Mouse (Mus musculus) frontal cortex, postnatal 25 days (tissue): ENCODE data around the gene Baat.
"Not testable (repeated sequence)": the region's sequence is repeated elsewhere in the genome, so short reads cannot be mapped to it uniquely, and the experiment has no call there.

Experiments used
- DNase-seq, 2 experiments: peaks; one replicate each; pipeline ENCODE4 v3.0.0; 2022; ENCODE audit warnings: low spot score in 2 of 2

Baat gene

GRCm38 (mm10) chr4:49485442-49485841 is 20.9 kb downstream of the Baat start:
- DNase-seq = no peak

GRCm38 (mm10) chr4:49480896-49481295 is 25.5 kb downstream of the Baat start:
- DNase-seq = no peak

- no peak for DNase-seq
Observed at GRCm38 (mm10) chr4:49480104-49480760, 26.1 kb downstream of the Baat start.

DNA sequence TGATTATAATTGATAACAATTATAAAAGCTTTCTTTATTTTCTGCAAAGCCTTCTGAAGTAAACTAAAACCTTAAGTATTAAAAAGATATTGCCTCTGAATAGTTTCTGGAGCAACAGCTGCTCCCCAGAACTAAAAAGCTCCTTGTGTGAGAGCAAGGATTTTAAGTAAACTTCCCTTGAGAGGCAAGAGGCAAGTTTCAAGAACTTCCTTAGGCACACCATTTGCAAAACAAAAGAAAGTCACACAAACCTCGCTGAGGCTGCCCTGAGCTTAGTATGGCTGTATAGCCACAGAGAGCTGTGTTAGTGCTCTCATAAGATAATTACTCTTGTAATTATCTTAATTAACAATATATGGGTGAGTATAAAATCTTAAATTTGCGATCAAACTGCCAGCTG is 27.3 kb downstream of the Baat start:
- not testable (repeated sequence) for DNase-seq

GRCm38 (mm10) chr4:49478118-49478877 is 28.1 kb downstream of the Baat start:
- DNase-seq = no peak

- no peak for DNase-seq
Observed at GRCm38 (mm10) chr4:49474583-49474982, 31.8 kb downstream of the Baat start.

DNA sequence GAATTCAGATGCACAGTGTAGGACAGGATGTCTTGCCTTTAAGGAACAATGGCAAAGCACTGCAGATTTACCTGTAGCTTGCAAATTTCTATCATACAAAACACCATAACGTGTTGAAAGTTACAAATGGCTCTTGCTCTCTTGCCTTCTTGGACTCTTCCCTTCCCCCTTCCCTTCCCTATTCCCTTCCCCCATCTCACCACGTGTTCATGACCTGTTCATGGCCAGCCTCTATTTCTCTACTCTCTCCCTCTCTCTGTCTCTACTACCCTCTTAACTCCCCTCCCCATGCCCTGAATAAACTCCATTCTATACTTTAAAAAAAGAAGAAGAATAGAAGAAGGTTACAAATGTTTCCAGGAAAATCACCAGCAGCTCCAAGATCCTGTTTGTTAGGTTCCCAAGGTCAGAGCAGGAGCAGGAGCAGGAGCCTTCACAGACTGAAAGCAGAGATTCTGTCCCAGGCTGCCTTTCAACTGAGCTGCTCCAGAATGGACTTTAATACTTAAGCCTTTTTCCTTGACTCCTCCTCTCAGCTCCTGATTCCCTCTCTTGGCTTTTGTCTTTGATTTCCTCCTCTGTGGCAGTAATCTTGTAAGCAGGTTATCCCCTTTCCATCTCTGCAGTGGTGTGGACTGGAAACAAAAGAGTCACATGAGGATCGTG is 32.8 kb downstream of the Baat start, which contains the start of gene Acnat1:
Acnat1 (minus strand) TSS at position 478 of the 666 bp plus-strand sequence.
- DNase-seq = no peak

DNA sequence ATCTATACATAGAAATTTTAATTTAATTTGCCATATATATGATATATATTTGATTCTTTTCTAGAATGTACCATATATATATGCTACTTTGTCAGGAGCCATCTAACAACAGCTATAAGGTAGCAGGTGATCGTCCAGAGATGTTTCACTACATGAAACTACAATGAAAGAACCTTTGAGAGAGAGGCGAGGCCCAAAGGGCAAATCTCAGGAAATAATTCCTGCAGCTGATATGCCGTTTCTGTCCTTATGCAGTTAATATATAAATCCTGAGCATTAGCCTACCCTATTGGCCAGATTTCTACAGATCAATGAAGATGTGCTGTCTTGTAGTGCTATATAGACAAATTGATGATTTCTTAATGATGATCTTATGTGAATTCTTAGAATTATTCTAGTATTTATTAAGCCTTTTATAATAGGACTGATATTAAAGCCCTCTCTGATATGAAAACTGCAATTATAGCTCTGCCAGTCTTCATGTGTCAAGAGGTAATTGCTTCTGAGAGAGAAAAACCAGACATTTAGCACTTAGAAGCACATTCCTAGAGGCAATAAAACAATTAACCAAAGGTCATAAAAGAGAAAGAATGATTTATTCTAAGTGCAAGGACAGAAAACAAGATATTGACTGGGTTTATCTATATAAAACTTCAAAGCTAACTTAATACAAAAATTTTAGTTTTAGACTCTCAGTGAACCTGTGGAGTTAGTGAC is 36.8 kb downstream of the Baat start:
- no peak for DNase-seq

DNA sequence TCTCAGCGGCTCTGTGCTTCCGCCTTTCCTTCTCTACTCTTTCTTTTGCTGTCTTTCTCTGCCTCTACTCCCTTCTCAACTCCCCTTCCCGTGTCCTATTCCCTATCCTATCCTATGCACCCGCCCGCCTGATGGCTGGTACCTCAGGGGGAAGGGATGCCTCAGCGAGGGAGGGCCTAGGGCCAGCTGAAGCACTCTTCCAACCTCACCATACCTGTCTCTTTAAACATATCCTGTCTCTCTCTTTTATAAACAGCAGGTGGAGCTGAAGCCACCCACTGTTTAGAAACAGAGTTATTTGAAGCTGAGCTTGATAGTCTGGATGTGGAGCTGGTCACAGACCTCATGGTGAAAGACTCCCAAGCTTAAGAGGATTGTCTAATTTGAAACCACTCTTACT is 39.0 kb downstream of the Baat start:
- no peak for DNase-seq

GRCm38 (mm10) chr4:49456171-49456570 is 50.2 kb downstream of the Baat start:
- DNase-seq = no peak

- DNase-seq = no peak
Observed at GRCm38 (mm10) chr4:49451848-49452551, 54.4 kb downstream of the Baat start.

DNA sequence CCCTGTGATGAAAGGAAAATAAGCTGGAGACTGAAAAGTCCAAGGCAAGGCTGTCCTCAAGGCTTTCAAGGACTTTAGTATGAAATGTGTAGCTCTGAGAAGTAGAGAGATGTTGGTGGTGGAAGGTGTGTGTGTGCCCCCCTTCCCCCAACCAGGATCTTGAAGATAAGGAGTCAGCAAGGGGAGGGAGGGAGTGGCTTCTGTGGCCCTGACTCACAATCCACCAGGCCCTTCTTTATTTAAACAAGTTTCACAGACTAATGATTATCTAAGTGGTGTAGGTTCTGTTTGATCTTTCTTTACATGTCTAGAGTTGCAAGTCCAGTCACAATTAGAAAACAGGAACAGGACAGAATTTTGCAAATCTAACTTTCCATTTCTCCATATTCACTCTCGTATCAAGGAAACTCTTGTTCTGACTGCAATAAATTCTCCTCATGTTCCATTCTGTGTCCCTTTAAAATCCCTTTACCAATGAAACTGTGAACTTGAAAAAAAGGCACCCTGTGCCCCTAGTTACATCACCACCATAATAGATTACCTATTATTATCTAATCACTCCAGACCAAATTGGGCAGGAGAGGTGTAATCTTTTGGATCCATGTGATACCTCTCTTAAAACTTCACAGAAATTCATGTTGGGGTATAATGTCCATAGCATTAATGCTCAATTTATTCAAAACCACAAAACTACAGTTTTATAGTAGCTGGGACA is 55.1 kb downstream of the Baat start:
- DNase-seq = not testable (repeated sequence)
